Mouse (Mus musculus): ENCODE measurements around the gene Arhgap28.

Gene Arhgap28

GRCm38 (mm10) chr17:68003741-68004560 is at the start of gene Arhgap28:
Arhgap28 (minus strand) TSS chr17:68004120.
- peak; percentile 63 for DNase-seq (ENCODE audit: low spot score)

- DNase-seq (ENCODE audit: low spot score) = no peak
These were observed 42.4 kb upstream of the Arhgap28 start for GRCm38 (mm10) chr17:68046341-68046675.

- DNase-seq (ENCODE audit: low spot score) = no peak
These were observed 41.9 kb upstream of the Arhgap28 start for GRCm38 (mm10) chr17:68045655-68046340.

GRCm38 (mm10) chr17:68042377-68042776 is 38.5 kb upstream of the Arhgap28 start:
- DNase-seq (ENCODE audit: low spot score) = no peak

- no peak for DNase-seq (ENCODE audit: low spot score)
These were observed 33.1 kb upstream of the Arhgap28 start for GRCm38 (mm10) chr17:68037011-68037410.

GRCm38 (mm10) chr17:68029495-68029894 is 25.6 kb upstream of the Arhgap28 start:
- no peak for DNase-seq (ENCODE audit: low spot score)

GRCm38 (mm10) chr17:68028519-68028918 is 24.6 kb upstream of the Arhgap28 start:
- DNase-seq (ENCODE audit: low spot score) = no peak

GRCm38 (mm10) chr17:68024327-68024726 is 20.4 kb upstream of the Arhgap28 start:
- no peak for DNase-seq (ENCODE audit: low spot score)

- DNase-seq (ENCODE audit: low spot score) = no peak
These were observed 15.6 kb upstream of the Arhgap28 start for GRCm38 (mm10) chr17:68019466-68020065.

GRCm38 (mm10) chr17:68017095-68017494 is 13.2 kb upstream of the Arhgap28 start:
- no peak for DNase-seq (ENCODE audit: low spot score)

GRCm38 (mm10) chr17:68011606-68012005 is 7.7 kb upstream of the Arhgap28 start:
- DNase-seq (ENCODE audit: low spot score) = no peak

- DNase-seq (ENCODE audit: low spot score) = no peak
These were observed 6.1 kb upstream of the Arhgap28 start for GRCm38 (mm10) chr17:68010041-68010440.

- DNase-seq (ENCODE audit: low spot score) = no peak
These were observed 836 bp upstream of the Arhgap28 start for GRCm38 (mm10) chr17:68004581-68005330.

- DNase-seq (ENCODE audit: low spot score) = no peak
These were observed 1.0 kb downstream of the Arhgap28 start for GRCm38 (mm10) chr17:68002608-68003595.

GRCm38 (mm10) chr17:67999801-68000200 is 4.1 kb downstream of the Arhgap28 start:
- DNase-seq (ENCODE audit: low spot score) = no peak

- no peak for DNase-seq (ENCODE audit: low spot score)
These were observed 7.2 kb downstream of the Arhgap28 start for GRCm38 (mm10) chr17:67996769-67997155.

- no peak for DNase-seq (ENCODE audit: low spot score)
These were observed 7.7 kb downstream of the Arhgap28 start for GRCm38 (mm10) chr17:67996097-67996768.

- no peak for DNase-seq (ENCODE audit: low spot score)
These were observed 8.6 kb downstream of the Arhgap28 start for GRCm38 (mm10) chr17:67995277-67995819.

- DNase-seq (ENCODE audit: low spot score) = no peak
These were observed 9.1 kb downstream of the Arhgap28 start for GRCm38 (mm10) chr17:67994861-67995260.

- no peak for DNase-seq (ENCODE audit: low spot score)
These were observed 10.4 kb downstream of the Arhgap28 start for GRCm38 (mm10) chr17:67993371-67994045.

All from urinary bladder, postnatal 10 days (tissue).